Mouse (Mus musculus): ENCODE results near the gene Efnb3. TPM values are rescaled to one million over a fixed set of nuclear protein-coding genes. Genes with fewer than 3 reads are reported as not detected.
"Not testable (repeated sequence)": the region's sequence is repeated elsewhere in the genome, so short reads cannot be mapped to it uniquely, and the experiment has no call there.

Gene Efnb3
- polyA plus RNA-seq, 1 experiment = 2.1 TPM

DNA sequence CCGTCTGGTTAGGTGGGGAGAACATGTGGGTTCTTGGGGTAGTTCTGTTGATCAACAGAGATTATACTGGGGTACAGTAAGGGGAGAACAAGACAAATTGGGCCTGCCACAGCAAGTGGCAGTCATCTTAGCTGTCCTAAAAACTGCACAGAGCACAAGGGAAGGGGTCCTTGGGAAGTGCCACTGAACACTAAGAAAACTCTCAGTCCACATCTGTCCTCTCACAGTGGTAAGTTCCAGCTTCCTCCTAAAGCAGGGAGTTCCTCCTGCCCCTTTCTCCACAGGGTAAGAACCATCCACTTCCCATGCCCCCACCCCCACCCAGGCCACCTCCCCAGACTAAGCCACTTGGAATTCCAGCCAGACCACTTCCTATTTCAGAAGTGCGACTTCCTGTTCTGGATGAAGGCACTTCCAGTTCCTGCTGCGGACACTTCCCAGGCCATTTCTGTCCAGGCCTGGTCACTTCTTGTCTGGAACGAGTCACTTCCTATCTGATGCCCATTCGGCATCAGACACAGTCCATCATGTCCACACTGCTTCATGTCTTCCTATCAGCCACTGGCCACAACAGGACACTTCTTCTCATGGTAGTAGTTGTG is 5.4 kb downstream of the Efnb3 start:
- 84% methylated on average over 5 of the region's 5 CpGs for WGBS
- no peak for DNase-seq (ENCODE audit: low read depth, low spot score)

DNA sequence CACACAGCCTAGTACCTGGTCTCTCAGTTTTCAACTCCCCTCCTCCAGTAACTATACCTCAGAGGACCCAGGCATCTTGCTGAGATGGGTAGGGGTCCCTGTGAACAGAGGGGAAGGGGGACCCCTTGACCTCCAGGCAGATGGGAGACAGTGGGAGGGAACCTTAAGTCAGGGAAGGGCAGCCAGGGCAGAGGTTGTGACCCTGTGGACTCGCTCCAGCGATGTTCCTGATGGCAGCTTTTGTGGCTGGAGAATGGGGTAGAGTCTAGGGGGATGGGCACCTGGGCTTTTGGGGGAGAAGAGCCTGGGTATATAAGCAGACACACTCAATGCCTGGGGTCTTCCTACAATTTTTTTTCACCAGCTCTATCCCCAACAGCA is 6.7 kb downstream of the Efnb3 start:
- DNase-seq (ENCODE audit: low read depth, low spot score) = no peak
- WGBS = 24% methylated on average over 2 of the region's 2 CpGs

DNA sequence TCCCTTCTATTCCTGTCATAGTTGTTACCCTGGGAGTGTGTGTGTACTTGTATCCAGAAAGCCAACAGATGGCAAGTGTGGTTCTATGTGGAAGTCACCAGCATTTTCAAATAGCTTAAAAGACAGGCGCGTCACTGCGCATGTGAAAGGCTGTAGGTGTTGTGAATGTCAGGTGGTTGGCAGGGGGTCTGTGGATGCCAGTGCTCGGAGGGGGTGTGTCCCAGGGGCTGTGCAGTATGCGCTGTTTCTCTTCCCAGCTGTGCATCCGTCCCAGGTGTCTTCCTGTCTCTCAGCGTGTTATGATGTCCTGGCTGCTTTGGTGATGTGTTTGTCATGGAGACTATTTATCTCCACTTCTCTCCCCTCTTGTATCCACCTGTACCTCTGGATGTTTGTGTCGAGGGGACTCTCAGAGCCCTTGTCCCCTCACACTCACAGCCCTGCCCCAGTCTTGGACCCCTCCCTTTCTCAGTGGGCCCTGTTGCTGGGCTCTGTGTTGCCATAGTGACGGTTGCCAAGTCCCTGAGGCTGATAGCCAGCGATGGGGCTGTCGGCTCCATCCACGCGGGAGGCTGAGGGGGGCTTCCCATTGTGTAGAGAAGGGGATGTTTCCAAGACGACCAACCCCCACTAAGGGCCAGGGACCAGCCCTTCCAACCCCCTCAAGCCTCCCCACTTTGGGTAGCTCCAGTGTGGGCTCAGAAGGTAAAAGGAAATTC is 7.2 kb downstream of the Efnb3 start:
- DNase-seq (ENCODE audit: low read depth, low spot score) = no peak
- 26% methylated on average over 14 of the region's 14 CpGs for WGBS

DNA sequence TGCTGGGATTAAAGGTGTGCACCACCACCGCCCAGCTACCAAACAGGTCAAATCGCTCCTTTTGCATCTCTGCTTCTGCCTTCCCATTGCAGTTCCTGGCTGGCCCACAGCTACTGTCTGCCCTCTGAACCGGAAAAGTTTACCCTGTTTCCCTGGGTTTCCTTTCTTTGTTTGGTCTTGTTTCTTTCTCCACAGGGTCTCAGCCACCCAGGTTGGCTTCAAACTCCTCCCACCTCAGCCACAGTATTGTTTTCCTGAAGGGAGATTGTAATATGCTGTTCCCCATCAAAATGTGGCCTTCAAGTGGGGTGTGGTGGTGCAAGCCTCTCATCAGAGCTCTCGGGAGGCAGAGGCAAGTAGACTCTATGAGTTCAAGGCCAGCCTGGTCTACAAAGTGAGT is 8.7 kb downstream of the Efnb3 start:
- 72% methylated on average over 4 of the region's 4 CpGs for WGBS
- DNase-seq (ENCODE audit: low read depth, low spot score) = no peak

DNA sequence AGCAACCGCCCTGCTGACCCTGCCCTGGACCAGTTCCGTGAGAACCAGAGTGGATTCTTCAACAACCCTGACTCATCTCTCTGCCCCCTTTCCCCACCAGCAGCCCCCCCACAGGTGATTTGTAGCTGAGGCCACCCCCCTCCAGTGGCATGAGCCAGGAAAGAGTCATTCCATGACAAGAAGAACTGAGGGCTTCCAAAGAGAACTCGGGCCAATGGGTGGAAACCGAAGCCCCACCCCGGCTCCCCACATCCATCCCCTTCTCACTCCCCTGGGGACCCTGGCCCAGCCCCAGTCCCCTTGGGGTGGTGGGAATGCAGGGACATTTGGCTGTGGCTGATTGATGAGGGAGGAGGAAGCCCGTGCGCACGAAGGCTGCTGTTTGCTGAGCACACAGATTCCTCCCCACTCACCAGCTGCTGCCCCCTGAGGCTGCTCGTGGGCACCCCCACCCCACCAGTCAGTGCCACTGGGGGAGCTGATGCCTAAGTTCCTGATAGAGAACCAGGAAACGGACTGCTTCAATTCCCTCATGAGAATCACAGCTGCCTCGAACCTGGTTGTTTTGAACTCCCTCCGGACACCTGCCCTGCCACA is 10.8 kb downstream of the Efnb3 start, which contains the start of gene Dnah2:
Gene Dnah2, minus strand, starts transcription at position 51 of the 597 bp plus-strand sequence.
- 52% methylated on average over 12 of the region's 12 CpGs for WGBS
- DNase-seq (ENCODE audit: low read depth, low spot score) = no peak

DNA sequence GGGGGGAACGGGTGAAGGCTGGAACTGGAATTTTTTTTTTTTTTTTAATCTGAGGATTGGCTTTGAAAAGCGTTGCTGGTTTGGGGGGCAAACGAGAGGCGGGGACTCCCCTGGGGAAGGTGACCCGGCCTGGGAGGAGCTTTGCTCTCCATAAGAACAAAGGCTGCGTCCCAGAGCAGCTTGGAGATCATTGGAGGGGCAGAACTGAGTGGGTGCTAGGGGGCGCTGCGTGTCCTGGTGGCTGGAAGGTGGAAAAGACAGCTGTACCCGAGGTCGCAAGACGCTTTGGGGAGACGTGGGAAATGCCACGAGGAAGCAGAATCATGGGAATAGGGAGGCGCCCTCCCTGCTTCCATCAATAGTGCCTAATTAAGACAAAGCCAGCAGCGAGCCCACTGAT is 12.9 kb downstream of the Efnb3 start:
- WGBS = 1% methylated on average over 15 of the region's 15 CpGs
- no peak for DNase-seq (ENCODE audit: low read depth, low spot score)

DNA sequence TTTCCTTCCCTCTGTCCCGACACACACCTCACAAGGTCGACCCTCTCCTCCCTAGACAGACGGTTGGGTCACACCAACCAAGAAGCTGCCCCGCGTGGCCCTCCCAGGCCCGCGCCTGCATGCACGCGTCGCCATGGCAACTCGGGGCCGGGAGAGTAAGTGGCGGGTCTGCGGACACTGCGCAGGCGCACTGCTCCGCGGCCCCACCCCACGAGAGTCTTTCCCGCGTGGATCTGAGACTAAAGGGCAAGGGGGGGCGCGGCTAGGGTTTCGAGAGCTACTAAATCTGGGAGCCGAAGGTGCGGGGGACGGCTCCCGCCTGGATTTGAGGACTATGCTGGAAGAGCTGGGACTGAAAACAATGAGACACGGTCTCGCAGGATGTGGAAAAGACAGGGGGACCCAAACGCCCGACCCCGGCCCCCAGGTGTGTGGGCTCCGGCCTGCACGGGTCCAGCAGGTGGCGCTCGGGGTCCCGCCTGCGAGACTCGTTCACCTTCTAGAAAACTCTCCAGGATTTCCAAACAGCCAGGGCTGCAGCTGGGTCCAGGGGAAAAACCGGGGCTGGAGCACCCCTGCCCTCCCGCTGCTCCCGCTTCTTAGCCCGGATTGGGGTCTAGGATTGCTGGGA is 13.5 kb downstream of the Efnb3 start:
- WGBS = 1% methylated on average over 44 of the region's 44 CpGs
- no peak for DNase-seq (ENCODE audit: low read depth, low spot score)

DNA sequence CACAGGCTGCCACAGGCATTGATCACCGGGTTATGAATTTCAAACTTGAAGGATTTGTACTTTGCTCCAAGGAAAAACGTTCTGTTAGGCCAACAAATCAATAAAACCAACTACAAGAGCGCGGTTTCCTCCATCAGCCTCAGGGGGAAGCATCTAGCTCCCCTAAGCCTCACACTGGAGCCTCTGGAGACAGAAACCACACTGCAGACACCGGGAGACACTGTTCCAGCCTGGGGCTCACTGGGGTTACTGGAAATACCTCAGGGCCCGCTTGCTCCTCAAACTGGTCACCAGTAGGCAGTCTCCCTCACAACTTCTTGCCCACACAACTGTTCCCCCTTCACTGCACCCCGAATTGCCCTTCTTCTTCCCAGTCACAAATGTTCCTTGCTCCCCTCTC is 14.0 kb downstream of the Efnb3 start:
- 10% methylated on average over 7 of the region's 7 CpGs for WGBS
- DNase-seq (ENCODE audit: low read depth, low spot score) = no peak

DNA sequence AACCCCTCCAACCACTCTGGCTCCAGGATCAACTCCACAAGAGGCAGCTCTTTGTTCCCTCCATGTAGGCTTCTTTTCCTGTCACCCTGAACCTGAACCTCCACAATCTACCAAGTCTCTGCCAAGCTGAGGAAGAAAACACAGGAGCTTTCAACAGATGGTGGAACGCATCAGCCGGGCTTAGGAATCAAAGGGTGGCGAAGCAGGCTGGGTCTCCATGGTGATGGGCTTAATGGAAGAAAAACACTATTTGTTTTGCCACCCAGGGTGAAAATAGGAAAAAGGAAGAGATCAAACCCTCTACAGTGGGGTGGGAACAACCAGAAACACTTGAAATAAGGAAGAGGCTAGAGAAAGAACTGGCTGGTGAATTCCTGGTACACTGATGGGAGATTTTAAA is 16.4 kb downstream of the Efnb3 start:
- 92% methylated on average over 3 of the region's 3 CpGs for WGBS
- no peak for DNase-seq (ENCODE audit: low read depth, low spot score)

DNA sequence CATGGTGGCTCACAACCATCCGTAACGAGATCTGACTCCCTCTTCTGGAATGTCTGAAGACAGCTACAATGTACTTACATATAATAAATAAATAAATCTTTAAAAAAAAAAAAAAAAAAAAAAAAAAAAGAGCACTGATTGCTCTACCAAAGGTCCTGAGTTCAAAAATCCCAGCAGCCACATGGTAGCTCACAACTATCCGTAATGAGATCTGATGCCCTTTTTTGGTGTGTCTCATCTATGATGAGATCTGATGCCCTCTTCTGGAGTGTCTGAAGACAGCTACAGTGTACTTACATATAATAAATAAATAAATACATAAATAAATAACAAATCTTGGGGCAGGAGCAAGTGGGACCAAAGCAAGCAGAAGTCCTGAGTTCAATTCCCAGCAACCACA is 18.3 kb downstream of the Efnb3 start:
- 48% methylated on average over 3 of the region's 3 CpGs for WGBS
- DNase-seq (ENCODE audit: low read depth, low spot score) = not testable (repeated sequence)

DNA sequence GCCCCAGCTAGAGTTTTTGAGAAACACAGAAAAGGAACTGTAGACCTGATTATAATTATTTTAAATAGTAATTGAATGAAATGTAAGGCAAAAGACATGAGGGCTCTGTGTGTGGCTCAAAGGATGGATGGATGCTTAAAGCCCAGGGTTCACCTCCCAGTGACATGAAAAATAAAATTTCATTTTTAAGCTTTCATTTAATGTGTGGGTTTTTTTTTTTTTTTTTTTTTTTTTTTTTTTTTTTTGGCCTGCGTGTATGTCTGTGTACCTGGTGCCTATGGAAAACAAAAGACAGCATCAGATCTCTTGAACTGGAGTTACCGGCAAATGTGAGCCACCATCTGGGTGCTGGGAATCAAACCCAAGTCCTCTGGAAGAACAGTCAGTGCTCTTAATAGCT is 19.3 kb downstream of the Efnb3 start:
- 79% methylated on average over 2 of the region's 2 CpGs for WGBS
- no peak for DNase-seq (ENCODE audit: low read depth, low spot score)

DNA sequence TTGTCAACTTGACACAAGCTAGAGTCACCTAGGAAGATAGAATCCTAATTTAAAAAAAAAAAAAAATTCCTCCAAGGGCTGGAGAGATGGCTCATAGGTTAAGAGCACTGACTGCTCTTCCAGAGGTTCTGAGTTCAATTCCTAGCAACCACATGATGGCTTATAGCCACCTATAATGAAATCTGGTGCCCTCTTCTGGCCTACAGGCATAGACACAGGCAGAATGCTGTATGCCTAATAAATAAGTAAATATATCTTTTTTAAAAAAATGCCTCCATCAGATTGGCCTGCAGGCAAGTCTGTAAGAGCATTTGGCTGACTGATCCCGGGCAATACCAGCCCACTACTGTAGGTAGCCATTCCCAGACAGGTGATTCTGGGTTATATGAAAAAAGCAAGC is 25.0 kb downstream of the Efnb3 start:
- WGBS = 83% methylated on average over 1 of the region's 1 CpGs
- no peak for DNase-seq (ENCODE audit: low read depth, low spot score)

DNA sequence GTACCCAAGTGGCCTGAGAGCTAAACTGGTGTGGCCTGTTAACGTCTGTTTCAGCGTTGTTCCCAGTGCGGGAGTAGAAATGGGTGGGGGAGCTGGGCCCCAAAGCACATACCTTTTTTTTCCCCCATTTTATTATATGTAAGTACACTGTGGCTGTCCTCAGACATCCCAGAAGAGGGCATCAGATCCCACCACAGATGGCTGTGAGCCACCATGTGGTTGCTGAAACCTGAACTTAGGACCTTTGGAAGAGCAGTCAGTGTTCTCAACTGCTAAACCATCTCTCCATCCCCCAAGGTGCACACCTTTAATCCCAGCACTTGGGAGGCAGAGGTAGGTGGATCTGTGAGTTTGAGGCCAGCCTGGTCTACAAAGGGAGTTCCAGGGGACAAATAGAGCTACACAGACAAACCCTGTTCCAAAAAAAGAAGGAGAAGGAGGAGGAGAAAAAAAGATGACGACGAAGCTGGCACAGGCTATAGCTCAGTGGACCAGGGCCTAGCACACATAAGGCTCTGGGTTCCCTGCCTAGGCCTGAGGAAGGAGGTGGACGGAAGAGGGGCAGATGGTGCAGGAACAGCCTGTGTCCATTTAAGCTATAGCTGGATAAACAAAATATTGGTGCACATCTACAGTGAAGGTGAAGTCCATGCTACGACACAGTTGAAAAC is 27.4 kb downstream of the Efnb3 start:
- DNase-seq (ENCODE audit: low read depth, low spot score) = no peak

DNA sequence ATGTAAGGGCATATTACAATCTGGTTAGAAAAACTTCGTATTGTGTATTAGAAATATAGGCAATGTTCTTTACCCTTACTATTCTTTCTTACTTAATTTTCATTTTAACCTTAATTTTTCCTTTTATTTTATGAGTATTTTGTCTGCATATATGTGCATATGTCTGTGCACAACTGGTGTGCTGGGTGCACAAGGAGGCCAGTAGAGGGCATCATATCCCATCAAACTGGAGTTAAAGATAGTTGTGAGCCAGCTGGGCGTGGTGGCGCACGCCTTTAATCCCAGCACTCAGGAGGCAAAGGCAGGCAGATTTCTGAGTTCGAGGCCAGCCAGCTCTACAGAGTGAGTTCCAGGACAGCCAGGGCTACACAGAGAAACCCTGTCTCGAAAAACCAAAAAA is 29.2 kb downstream of the Efnb3 start:
- 91% methylated on average over 6 of the region's 6 CpGs for WGBS

More for the DNA sequence above, 27.4 kb downstream of the Efnb3 start:
- 75% methylated on average over 7 of the region's 7 CpGs for WGBS

DNA sequence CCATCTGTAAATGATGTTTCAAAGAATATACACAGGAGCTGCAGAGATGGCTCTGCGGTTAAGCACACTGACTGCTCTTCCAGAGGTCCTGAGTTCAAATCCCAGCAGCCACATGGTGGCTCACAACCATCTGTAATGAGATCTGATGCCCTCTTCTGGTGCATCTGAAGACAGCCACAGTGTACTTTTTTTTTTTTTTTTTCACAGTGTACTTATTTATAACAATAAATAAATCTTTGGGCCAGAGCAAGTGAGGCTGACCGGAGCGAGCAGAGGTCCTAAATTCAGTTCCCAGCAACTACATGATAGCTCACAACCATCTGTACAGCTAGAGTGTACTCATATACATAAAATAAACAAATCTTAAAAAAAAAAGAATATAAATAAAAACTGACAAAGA is 29.7 kb downstream of the Efnb3 start:
- WGBS = 85% methylated on average over 3 of the region's 3 CpGs
- DNase-seq (ENCODE audit: low read depth, low spot score) = not testable (repeated sequence)

More for the DNA sequence above, 29.2 kb downstream of the Efnb3 start:
- DNase-seq (ENCODE audit: low read depth, low spot score) = not testable (repeated sequence)

DNA sequence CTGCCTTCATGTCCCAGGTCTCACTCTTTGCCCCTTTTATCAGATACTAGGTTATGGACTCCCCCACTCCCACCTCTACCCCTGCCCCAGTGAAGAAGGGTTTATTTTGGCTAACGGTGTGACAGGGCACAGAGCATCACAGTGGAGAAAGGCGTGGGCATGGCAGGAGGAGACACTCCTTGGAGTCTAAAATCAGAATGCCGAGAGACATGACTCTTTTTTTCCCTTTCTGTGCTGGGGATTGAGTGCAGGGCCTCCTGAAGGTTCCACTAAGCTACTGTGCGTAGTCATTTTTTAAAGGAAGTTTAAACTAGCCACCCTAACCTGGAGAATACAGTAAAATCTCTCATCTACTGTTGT is 32.0 kb downstream of the Efnb3 start:
- WGBS = 94% methylated on average over 4 of the region's 4 CpGs
- DNase-seq (ENCODE audit: low read depth, low spot score) = no peak

DNA sequence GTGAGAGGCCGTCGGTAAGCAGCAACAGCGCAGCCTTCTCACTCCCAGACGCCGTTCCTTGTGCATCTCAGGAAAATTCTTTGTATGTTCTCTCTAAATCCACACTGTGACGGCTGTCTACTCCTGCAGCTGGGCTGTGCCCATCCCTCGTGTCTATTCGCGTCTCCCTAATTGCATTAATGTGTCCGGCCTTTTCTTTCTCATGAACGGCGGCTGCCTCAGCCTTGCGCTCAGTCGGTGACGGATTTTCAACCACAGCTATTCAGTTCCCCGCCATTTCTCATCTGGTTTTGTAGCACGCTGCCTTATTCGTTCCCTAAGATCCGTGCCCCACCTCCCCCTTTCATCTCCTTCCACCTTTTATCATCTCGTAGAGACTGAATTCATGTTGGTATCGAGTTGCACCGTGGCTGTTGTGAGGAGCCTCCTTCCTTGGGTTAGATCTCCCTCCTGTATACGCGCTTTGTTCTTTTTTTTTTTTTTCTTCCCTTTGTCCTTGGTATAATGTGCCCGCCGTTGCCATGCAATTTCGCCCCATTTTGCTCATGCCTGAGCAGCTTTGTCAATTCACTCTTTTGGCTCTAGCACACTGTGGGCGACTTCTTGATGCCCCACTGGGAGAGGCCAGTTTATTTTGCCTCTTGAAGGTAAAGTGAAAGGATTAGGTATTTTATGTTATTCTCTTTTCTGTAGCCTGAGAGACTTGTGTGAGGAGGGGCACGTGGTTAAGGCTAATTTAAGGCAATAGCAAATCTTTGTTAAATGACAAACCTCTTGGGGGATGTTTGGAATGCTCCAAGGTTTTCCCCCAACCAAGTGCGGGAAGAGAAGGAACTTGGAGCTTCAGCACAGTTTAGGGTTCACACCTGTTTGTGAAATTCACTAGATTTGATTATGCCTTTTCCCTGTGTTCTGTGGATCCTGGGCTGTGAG is 32.6 kb downstream of the Efnb3 start:
- 40% methylated on average over 30 of the region's 30 CpGs for WGBS

DNA sequence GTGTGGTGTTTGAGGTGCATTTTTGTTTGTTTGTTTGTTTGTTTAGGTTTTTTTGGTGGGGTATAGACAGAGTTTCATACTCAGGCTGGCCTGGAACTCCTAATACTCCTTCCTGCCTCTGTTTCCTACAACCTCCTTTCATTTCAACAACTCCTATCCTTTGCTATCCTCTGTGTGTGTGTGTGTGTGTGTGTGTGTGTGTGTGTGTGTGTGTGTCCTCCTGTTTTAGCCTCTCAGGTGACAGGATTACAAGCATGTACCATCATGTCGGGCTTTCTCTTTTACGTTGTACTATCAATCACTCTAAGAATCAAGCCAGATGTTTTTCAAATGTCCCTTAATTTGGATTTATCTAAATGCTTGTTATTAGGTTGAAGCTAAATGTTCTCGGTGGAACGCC is 33.4 kb downstream of the Efnb3 start:
- 71% methylated on average over 4 of the region's 4 CpGs for WGBS
- DNase-seq (ENCODE audit: low read depth, low spot score) = no peak

More for the DNA sequence above, 32.6 kb downstream of the Efnb3 start:
- DNase-seq (ENCODE audit: low read depth, low spot score) = no peak

DNA sequence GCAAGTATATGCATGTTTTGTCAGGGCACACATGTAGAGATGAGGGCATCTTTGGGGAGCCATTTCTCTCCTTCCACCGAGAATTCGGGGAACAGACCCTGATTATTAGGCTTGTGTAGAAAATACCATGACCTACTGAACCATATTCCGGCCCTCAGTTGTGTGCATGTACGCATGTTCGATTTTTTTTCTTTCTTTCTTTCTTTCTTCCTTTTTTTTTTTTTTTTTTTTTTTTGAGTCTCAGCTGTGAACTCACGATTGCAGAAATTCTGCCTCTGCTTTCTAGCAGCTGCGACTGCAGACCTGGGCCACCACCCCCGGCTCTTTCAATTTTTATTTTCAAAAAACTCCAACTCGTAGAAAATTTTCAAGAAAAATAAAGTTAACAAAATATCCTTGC is 34.3 kb downstream of the Efnb3 start:
- DNase-seq (ENCODE audit: low read depth, low spot score) = no peak
- 87% methylated on average over 9 of the region's 9 CpGs for WGBS
